Mouse (Mus musculus) C2C12 (cell line): ENCODE data around the gene St6gal1. TPM values are rescaled to one million over a fixed set of nuclear protein-coding genes. Genes with fewer than 3 reads are reported as not detected.

Experiments
- H3K27me3 ChIP-seq: one replicate; pipeline ENCODE4 v1.6.1; 2011; ENCODE audit not compliant: control insufficient read depth, insufficient read depth, insufficient read length
- H3K36me3 ChIP-seq: one replicate; pipeline ENCODE4 v1.6.1; 2011; ENCODE audit not compliant: control insufficient read depth, insufficient read depth
- H3K4me3 ChIP-seq: one replicate; pipeline ENCODE4 v1.5.1; 2011; ENCODE audit warnings: mild to moderate bottlenecking, control low read depth; ENCODE audit not compliant: poor library complexity, insufficient read depth, severe bottlenecking
- H3K79me2 ChIP-seq: one replicate; pipeline ENCODE4 v1.6.1; 2011; ENCODE audit not compliant: control insufficient read depth, insufficient read depth
- H3K79me3 ChIP-seq: one replicate; pipeline ENCODE4 v1.6.1; 2011; ENCODE audit warnings: low read depth, control low read depth
- H3ac ChIP-seq: one replicate; pipeline ENCODE3; 2011; ENCODE audit warnings: low read depth; ENCODE audit not compliant: control insufficient read depth, insufficient read length
- CEBPB ChIP-seq: IDR thresholded peaks from one replicate; pipeline ENCODE4 v1.6.1; 2011; ENCODE audit warnings: low read depth, mild to moderate bottlenecking, control low read depth, moderate library complexity
- CTCF ChIP-seq: IDR thresholded peaks from one replicate; pipeline ENCODE4 v1.5.1; 2011; ENCODE audit not compliant: control insufficient read depth, insufficient read depth, insufficient read length
- FOSL1 ChIP-seq: IDR thresholded peaks from one replicate; pipeline ENCODE4 v1.8.0; 2011; ENCODE audit warnings: mild to moderate bottlenecking, low read length; ENCODE audit not compliant: poor library complexity, insufficient read depth, severe bottlenecking
- MAX ChIP-seq: IDR thresholded peaks from one replicate; pipeline ENCODE4 v1.6.1; 2011; ENCODE audit warnings: mild to moderate bottlenecking, control low read depth
- MYOD1 ChIP-seq: IDR thresholded peaks from one replicate; pipeline ENCODE4 v1.6.1; 2011; ENCODE audit warnings: low read depth; ENCODE audit not compliant: control insufficient read depth, insufficient read length
- MYOG ChIP-seq: IDR thresholded peaks from one replicate; pipeline ENCODE4 v1.6.1; 2011; ENCODE audit not compliant: control insufficient read depth, insufficient read length; ENCODE audit errors: extremely low read depth
- USF1 ChIP-seq: IDR thresholded peaks from one replicate; pipeline ENCODE4 v1.6.1; 2011; ENCODE audit warnings: low read depth, mild to moderate bottlenecking, control low read depth, moderate library complexity
- polyA plus RNA-seq: library from polyadenylated mRNA; unstranded; fragments of >200 nt; fragmentation: generic; extraction: Trizol; gene quantifications from one replicate; pipeline ENCODE4 v1.2.1, GENCODE M21; 2012; ENCODE audit warnings: missing spikeins

St6gal1 gene
- polyA plus RNA-seq, 1 experiment = 6.2 TPM

GRCm38 (mm10) chr16:23181054-23181453, 43.5 kb upstream of the St6gal1 start:
- no peak overlapping the region for H3ac ChIP-seq
- TF ChIP-seq MYOG = no peak
- no peak for TF ChIP-seq CEBPB
- no peak for TF ChIP-seq MAX
- TF ChIP-seq MYOD1 = no peak
- TF ChIP-seq FOSL1 = no peak
- TF ChIP-seq USF1 = no peak
- H3K36me3 ChIP-seq = no peaks in the 10 kb centered on the region
- no peaks in the 10 kb centered on the region for H3K79me2 ChIP-seq
- H3K79me3 ChIP-seq = no peaks in the 10 kb centered on the region
- H3K4me3 ChIP-seq = no peak overlapping the region
- H3K27me3 ChIP-seq = peaks cover 7% of the 10 kb centered on the region

- H3ac ChIP-seq = no peak overlapping the region
- H3K79me3 ChIP-seq = no peaks in the 10 kb centered on the region
- no peak overlapping the region for H3K4me3 ChIP-seq
- peaks cover 7% of the 10 kb centered on the region for H3K27me3 ChIP-seq
- H3K36me3 ChIP-seq = no peaks in the 10 kb centered on the region
- H3K79me2 ChIP-seq = no peaks in the 10 kb centered on the region
- TF ChIP-seq FOSL1 (no peak), CTCF (no peak), MYOD1 (no peak), CEBPB (no peak), USF1 (no peak), MYOG (no peak), MAX (no peak)
Measured at GRCm38 (mm10) chr16:23181487-23181886, 43.1 kb upstream of the St6gal1 start.

- no peaks in the 10 kb centered on the region for H3K36me3 ChIP-seq
- no peaks in the 10 kb centered on the region for H3K79me2 ChIP-seq
- H3ac ChIP-seq = no peak overlapping the region
- H3K4me3 ChIP-seq = no peak overlapping the region
- H3K79me3 ChIP-seq = no peaks in the 10 kb centered on the region
- peaks cover 7% of the 10 kb centered on the region for H3K27me3 ChIP-seq
- TF ChIP-seq CTCF (no peak), MAX (no peak), MYOD1 (no peak), FOSL1 (no peak), MYOG (no peak), CEBPB (no peak), USF1 (no peak)
Measured at GRCm38 (mm10) chr16:23181942-23182597, 42.5 kb upstream of the St6gal1 start.

DNA sequence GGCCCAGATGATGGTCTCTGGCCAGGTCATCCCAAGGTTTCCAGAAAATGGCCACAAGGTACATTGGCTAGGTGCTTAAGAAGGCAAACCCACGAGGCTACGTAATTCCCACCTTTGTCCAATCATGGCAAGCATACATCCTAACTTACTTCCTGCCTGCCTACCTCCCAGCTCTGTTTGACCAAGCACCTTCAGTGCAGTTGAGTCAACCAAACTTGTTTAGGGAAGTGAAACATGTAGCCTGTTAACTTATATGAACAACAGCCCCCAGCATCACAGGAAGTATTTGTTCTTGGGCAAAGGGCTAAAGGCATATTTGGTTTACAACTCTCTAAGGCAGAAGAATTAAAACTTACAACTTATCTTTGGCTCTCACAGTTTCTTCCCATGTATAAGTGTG, 38.7 kb upstream of the St6gal1 start:
- H3K27me3 ChIP-seq = peaks cover 7% of the 10 kb centered on the region
- no peaks in the 10 kb centered on the region for H3K79me2 ChIP-seq
- no peak for TF ChIP-seq MYOD1
- no peak for TF ChIP-seq MYOG
- no peak for TF ChIP-seq CEBPB
- no peak for TF ChIP-seq MAX
- TF ChIP-seq CTCF = no peak
- no peak for TF ChIP-seq FOSL1
- TF ChIP-seq USF1 = no peak
- H3K36me3 ChIP-seq = no peaks in the 10 kb centered on the region
- H3K79me3 ChIP-seq = no peaks in the 10 kb centered on the region
- H3K4me3 ChIP-seq = no peak overlapping the region
- H3ac ChIP-seq = no peak overlapping the region

GRCm38 (mm10) chr16:23186418-23186817, 38.1 kb upstream of the St6gal1 start:
- TF ChIP-seq MYOD1 (no peak), MYOG (no peak), CEBPB (no peak), FOSL1 (no peak), CTCF (no peak), MAX (no peak), USF1 (no peak)

DNA sequence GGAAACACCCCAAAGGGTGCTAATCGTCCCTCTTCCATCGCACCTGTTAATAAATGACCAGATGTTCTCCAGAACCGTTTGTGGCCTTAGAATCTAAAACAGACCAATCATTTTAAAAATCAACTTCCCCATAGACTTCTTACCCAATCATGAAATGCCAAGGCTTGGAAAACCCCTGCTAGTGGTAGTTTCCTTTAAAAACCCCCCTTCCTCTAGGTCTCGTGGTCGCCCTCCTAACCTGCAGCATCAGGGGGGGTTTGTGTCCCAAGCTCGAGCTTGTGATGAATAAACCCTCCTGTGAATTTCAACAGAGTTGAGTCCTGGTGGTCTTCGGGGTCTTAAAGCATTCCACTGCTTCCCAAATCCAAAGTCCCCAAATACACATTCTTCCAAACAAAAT, 36.6 kb upstream of the St6gal1 start:
- Histone ChIP-seq H3ac (no peak overlapping the region), H3K27me3 (peaks cover 5% of the 10 kb centered on the region), H3K4me3 (no peak overlapping the region), H3K79me2 (no peaks in the 10 kb centered on the region), H3K79me3 (no peaks in the 10 kb centered on the region), H3K36me3 (no peaks in the 10 kb centered on the region)
- no peak for TF ChIP-seq FOSL1
- TF ChIP-seq CTCF = no peak
- TF ChIP-seq MAX = no peak
- no peak for TF ChIP-seq MYOD1
- no peak for TF ChIP-seq CEBPB
- no peak for TF ChIP-seq MYOG
- TF ChIP-seq USF1 = no peak

More at GRCm38 (mm10) chr16:23186418-23186817, 38.1 kb upstream of the St6gal1 start:
- H3K36me3 ChIP-seq = no peaks in the 10 kb centered on the region
- peaks cover 7% of the 10 kb centered on the region for H3K27me3 ChIP-seq
- no peaks in the 10 kb centered on the region for H3K79me2 ChIP-seq
- no peak overlapping the region for H3ac ChIP-seq
- H3K4me3 ChIP-seq = no peak overlapping the region
- H3K79me3 ChIP-seq = no peaks in the 10 kb centered on the region
